Mouse (Mus musculus): ENCODE measurements at regions not wholly inside any gene's neighbourhood (a gene's known extent, or its start where the extent isn't known, plus 50 kb on each side); places are given as distances from the start of the nearest gene placed in this dataset.

DNA sequence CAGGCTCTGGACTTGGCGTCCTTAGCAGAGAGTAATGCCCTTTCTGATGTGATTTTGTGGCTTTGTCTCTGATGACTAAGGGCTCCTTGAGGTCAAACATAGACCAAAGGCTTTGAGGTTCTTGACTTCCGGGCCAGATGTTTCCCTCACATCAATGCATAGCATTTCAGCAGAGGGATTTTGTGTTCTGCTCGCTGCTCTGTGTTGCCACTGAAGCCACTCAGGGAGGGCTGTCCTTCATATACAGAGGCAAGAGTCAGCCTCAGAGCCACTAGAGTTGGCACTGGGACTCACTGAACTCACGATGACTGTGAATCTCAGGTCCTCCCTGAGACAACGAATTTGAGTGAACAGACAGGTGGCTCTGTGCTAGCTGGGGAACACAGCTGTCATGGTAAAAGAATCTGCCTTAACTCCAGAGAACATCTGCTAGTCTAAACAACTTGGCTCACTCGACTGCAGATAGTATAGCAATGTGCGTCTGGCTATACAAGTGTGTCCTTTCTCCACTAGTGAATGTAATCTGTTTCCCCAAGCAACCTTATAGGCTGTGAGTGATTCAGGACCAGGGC is 74.3 kb downstream of the Gp2 start:
- H3K27me3 ChIP-seq (ENCODE audit: control insufficient read depth, insufficient read depth, low read length): no peaks in the 10 kb centered on the region
- WGBS: 69% methylated on average over 7 of the region's 7 CpGs
- H3K4me3 ChIP-seq (ENCODE audit: low read depth, low read length): no peak overlapping the region
- no peak for TF ChIP-seq POLR2A (IDR thresholded peaks at IDR 0.05; ENCODE audit: low read depth, low read length)
- no peak for TF ChIP-seq CTCF (IDR thresholded peaks at IDR 0.05; ENCODE audit: extremely low read depth, insufficient read length, insufficient replicate concordance, low read depth, low read length)
- H3K27ac ChIP-seq (ENCODE audit: insufficient read depth, low read depth, low read length): no peak overlapping the region
- no peaks in the 10 kb centered on the region for H3K4me1 ChIP-seq (ENCODE audit: control insufficient read depth, insufficient read depth, insufficient read length, low read length)
- no peaks in the 10 kb centered on the region for H3K36me3 ChIP-seq (ENCODE audit: control insufficient read depth, insufficient read depth, low read length)

DNA sequence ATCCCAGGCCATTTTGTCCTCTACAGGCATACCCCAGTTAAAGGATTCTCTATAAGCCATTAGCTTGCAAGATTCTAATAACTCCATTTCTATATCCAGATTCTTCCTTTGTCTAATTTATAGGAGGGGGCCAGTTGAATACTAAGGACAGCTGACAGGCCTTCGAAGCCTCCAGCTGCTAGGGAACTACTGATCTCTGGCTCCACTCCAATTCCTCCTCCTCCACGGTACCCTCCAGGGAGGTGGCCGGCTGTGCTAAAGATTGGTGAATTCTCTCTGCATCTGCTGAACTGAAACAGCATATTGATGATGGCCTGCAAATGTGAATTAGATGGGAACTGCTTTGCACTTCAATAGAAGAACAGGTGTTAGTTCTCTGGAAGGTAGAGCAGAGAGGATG is 79.2 kb downstream of the Gp2 start:
- TF ChIP-seq CTCF (IDR thresholded peaks at IDR 0.05; ENCODE audit: extremely low read depth, insufficient read length, insufficient replicate concordance, low read depth, low read length) (no peak), POLR2A (IDR thresholded peaks at IDR 0.05; ENCODE audit: low read depth, low read length) (no peak)
- Histone ChIP-seq H3K27ac (ENCODE audit: insufficient read depth, low read depth, low read length) (no peak overlapping the region), H3K27me3 (ENCODE audit: control insufficient read depth, insufficient read depth, low read length) (no peaks in the 10 kb centered on the region), H3K4me1 (ENCODE audit: control insufficient read depth, insufficient read depth, insufficient read length, low read length) (no peaks in the 10 kb centered on the region), H3K36me3 (ENCODE audit: control insufficient read depth, insufficient read depth, low read length) (no peaks in the 10 kb centered on the region), H3K4me3 (ENCODE audit: low read depth, low read length) (no peak overlapping the region)
- 60% methylated on average over 3 of the region's 3 CpGs for WGBS

DNA sequence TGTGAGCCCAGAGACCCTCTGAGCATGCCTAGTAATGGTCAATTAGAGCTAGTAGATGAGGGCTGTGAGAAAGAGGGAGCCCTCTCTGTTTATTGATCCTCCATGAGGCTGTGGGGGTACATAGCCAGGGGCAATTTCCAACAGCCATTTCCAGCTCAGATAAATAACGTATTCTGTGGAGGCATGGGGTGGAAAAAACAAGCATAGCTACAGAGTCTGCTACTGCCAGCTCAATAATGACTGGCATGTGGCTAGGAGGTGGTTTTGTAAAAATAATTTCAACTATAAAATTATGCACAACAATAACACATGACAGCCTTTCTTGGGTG is 94.9 kb downstream of the Gp2 start:
- Histone ChIP-seq H3K36me3 (ENCODE audit: control insufficient read depth, insufficient read depth, low read length) (no peaks in the 10 kb centered on the region), H3K27ac (ENCODE audit: insufficient read depth, low read depth, low read length) (no peak overlapping the region), H3K4me1 (ENCODE audit: control insufficient read depth, insufficient read depth, insufficient read length, low read length) (no peaks in the 10 kb centered on the region), H3K4me3 (ENCODE audit: low read depth, low read length) (no peak overlapping the region), H3K27me3 (ENCODE audit: control insufficient read depth, insufficient read depth, low read length) (no peaks in the 10 kb centered on the region)
- TF ChIP-seq CTCF (IDR thresholded peaks at IDR 0.05; ENCODE audit: extremely low read depth, insufficient read length, insufficient replicate concordance, low read depth, low read length) (no peak), POLR2A (IDR thresholded peaks at IDR 0.05; ENCODE audit: low read depth, low read length) (no peak)
- WGBS: 69% methylated on average over 1 of the region's 1 CpGs

DNA sequence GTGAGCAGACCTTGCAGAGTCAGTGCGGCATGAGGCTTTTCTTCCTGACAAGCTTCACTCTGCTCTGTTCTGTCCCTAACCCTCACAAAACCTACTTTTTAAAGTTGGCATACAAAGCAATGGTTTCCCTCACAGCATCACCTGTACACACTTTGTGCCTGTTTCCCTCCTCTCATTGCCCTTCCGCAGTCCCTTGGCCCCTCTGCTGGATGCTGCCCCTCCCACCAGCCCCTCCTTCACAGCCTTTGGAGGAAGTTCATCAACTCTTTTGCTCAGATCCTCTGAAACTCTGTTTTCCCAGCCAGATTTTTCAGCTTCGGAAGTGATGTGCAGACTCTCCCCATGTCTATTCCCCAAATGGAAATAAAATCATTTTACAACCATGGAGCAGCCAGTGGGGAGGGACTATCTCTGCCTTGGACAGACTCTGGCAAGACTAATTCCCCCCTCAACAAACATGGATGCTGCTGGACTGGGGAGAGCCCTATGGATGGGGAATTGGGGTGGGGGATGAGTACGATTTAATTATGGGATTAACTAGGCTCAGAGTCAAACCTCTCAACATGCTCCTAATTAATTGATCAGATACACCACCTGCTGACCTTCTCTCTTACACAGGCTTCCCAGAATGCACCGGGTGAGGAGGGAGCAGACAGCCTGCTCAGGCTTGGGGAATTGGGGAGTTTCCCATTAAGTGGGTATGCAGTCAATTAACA is 95.4 kb downstream of the Gp2 start:
- Histone ChIP-seq H3K27me3 (ENCODE audit: control insufficient read depth, insufficient read depth, low read length) (no peaks in the 10 kb centered on the region), H3K4me3 (ENCODE audit: low read depth, low read length) (no peak overlapping the region), H3K4me1 (ENCODE audit: control insufficient read depth, insufficient read depth, insufficient read length, low read length) (no peaks in the 10 kb centered on the region), H3K27ac (ENCODE audit: insufficient read depth, low read depth, low read length) (no peak overlapping the region), H3K36me3 (ENCODE audit: control insufficient read depth, insufficient read depth, low read length) (no peaks in the 10 kb centered on the region)
- no peak for TF ChIP-seq CTCF (IDR thresholded peaks at IDR 0.05; ENCODE audit: extremely low read depth, insufficient read length, insufficient replicate concordance, low read depth, low read length)
- no peak for TF ChIP-seq POLR2A (IDR thresholded peaks at IDR 0.05; ENCODE audit: low read depth, low read length)
- WGBS: 67% methylated on average over 5 of the region's 5 CpGs

DNA sequence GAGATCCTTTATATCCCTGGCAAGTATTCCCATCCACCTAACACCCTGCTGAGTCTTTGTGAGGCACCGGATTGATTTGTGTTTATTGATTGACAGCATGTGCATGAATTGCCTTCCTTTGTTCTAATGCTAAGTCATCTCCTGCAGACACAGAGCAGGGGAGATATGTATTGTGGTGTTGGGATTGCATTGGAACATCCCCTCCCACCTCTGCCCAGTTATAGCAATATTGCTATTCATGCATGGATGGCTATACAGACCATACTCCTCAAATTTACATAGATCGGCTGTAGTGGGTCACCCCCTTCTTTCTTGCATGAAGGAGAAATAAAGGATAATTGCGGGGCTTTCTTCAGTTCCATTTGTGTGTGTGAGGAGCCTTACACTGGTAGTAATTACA is 101.7 kb downstream of the Gp2 start:
- H3K27ac ChIP-seq (ENCODE audit: insufficient read depth, low read depth, low read length): no peak overlapping the region
- TF ChIP-seq CTCF (IDR thresholded peaks at IDR 0.05; ENCODE audit: extremely low read depth, insufficient read length, insufficient replicate concordance, low read depth, low read length) (no peak), POLR2A (IDR thresholded peaks at IDR 0.05; ENCODE audit: low read depth, low read length) (no peak)
- no peak overlapping the region for H3K4me3 ChIP-seq (ENCODE audit: low read depth, low read length)
- 88% methylated on average over 3 of the region's 3 CpGs for WGBS
- no peaks in the 10 kb centered on the region for H3K4me1 ChIP-seq (ENCODE audit: control insufficient read depth, insufficient read depth, insufficient read length, low read length)
- H3K27me3 ChIP-seq (ENCODE audit: control insufficient read depth, insufficient read depth, low read length): no peaks in the 10 kb centered on the region
- H3K36me3 ChIP-seq (ENCODE audit: control insufficient read depth, insufficient read depth, low read length): no peaks in the 10 kb centered on the region

DNA sequence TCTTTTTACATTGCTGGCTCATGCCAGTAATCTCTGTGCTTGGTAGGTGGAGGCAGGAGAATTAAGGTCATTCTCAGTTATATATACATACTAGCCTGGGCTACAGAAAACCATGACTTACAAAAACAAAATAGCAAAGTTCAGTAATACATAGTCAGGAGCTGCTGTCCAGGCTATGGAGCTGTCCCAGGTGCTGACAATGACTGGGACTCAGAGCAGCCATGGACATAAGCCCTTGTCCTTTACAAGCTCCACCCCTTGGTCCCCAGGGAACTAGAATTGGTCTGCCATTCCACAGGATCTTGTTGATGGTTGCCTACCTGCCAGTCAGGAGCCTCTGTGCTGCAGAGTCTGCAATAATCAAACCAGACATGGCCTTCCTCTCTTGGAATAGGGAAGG is 102.8 kb downstream of the Gp2 start:
- no peaks in the 10 kb centered on the region for H3K36me3 ChIP-seq (ENCODE audit: control insufficient read depth, insufficient read depth, low read length)
- H3K27me3 ChIP-seq (ENCODE audit: control insufficient read depth, insufficient read depth, low read length): no peaks in the 10 kb centered on the region
- no peak for TF ChIP-seq POLR2A (IDR thresholded peaks at IDR 0.05; ENCODE audit: low read depth, low read length)
- TF ChIP-seq CTCF (IDR thresholded peaks at IDR 0.05; ENCODE audit: extremely low read depth, insufficient read length, insufficient replicate concordance, low read depth, low read length): no peak
- H3K4me3 ChIP-seq (ENCODE audit: low read depth, low read length): no peak overlapping the region
- no peak overlapping the region for H3K27ac ChIP-seq (ENCODE audit: insufficient read depth, low read depth, low read length)
- no peaks in the 10 kb centered on the region for H3K4me1 ChIP-seq (ENCODE audit: control insufficient read depth, insufficient read depth, insufficient read length, low read length)

DNA sequence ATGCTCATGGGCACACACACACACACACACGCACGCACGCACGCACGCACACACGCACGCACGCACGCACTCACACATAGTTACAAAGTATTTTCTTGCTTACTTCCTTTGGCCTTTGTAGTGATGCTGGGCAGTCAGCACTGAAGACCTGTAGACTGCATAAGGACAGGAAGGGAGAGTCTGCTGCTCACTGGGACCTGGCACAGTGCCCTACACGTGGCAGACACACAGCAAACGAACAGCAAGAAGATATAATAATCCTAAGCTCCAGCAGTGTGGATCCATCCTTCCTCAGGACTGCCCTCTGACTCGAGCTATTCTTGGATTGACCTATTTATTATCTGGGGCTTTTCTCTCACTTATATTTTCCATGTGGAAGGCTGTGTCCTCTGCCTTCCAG is 106.5 kb downstream of the Gp2 start:
- H3K4me1 ChIP-seq (ENCODE audit: control insufficient read depth, insufficient read depth, insufficient read length, low read length): no peaks in the 10 kb centered on the region
- no peak for TF ChIP-seq POLR2A (IDR thresholded peaks at IDR 0.05; ENCODE audit: low read depth, low read length)
- TF ChIP-seq CTCF (IDR thresholded peaks at IDR 0.05; ENCODE audit: extremely low read depth, insufficient read length, insufficient replicate concordance, low read depth, low read length): no peak
- H3K27ac ChIP-seq (ENCODE audit: insufficient read depth, low read depth, low read length): no peak overlapping the region
- WGBS: 79% methylated on average over 12 of the region's 12 CpGs
- H3K27me3 ChIP-seq (ENCODE audit: control insufficient read depth, insufficient read depth, low read length): no peaks in the 10 kb centered on the region
- no peak overlapping the region for H3K4me3 ChIP-seq (ENCODE audit: low read depth, low read length)
- H3K36me3 ChIP-seq (ENCODE audit: control insufficient read depth, insufficient read depth, low read length): no peaks in the 10 kb centered on the region
